Mouse (Mus musculus) kidney, embryonic 15.5 days (tissue): ENCODE results near the gene Ccdc144b. TPM values are rescaled to one million over a fixed set of nuclear protein-coding genes. Genes with fewer than 3 reads are reported as not detected.
A peak's percentile ranks its signal among the peaks of the same experiment; 100 is the strongest.

Experiments used
- ATAC-seq: fragments of 200-750 bp; cut with Nextera tagmentation; replicated peaks from 2 replicates; pipeline ENCODE4 v1.8.0; 2017; ENCODE audit warnings: moderate TSS enrichment; ENCODE audit not compliant: low FRiP score
- H3K27ac ChIP-seq: fragments of 300-500 bp; sonication (generic); 2 replicates; pipeline ENCODE4 v1.5.1; 2015; ENCODE audit warnings: mild to moderate bottlenecking, inconsistent platforms
- H3K27me3 ChIP-seq: fragments of 300-500 bp; sonication (generic); 2 replicates; pipeline ENCODE4 v1.6.1; 2015; ENCODE audit warnings: inconsistent platforms
- H3K36me3 ChIP-seq: fragments of 300-500 bp; sonication (generic); 2 replicates; pipeline ENCODE4 v1.6.1; 2015; ENCODE audit warnings: inconsistent platforms
- H3K4me1 ChIP-seq: fragments of 300-500 bp; sonication (generic); 2 replicates; pipeline ENCODE4 v1.6.1; 2015; ENCODE audit warnings: inconsistent platforms
- H3K4me2 ChIP-seq: fragments of 300-500 bp; sonication (generic); 2 replicates; pipeline ENCODE4 v1.6.1; 2015; ENCODE audit warnings: moderate library complexity, mild to moderate bottlenecking, inconsistent platforms
- H3K4me3 ChIP-seq: fragments of 300-500 bp; sonication (generic); replicated peaks from 2 replicates; pipeline ENCODE4 v1.5.1; 2015; ENCODE audit warnings: mild to moderate bottlenecking, inconsistent platforms
- H3K9ac ChIP-seq: fragments of 300-500 bp; sonication (generic); 2 replicates; pipeline ENCODE4 v1.6.1; 2015; ENCODE audit warnings: mild to moderate bottlenecking, inconsistent platforms
- H3K9me3 ChIP-seq: fragments of 300-500 bp; sonication (generic); replicated peaks from 2 replicates; pipeline ENCODE4 v1.6.1; 2016; ENCODE audit warnings: inconsistent platforms
- WGBS: fragments of 180-500 bp; shearing (Covaris S2); methylation state at CpG from one replicate; pipeline ENCODE4 v1.1.7; 2015; ENCODE audit warnings: mixed read lengths; 5-methylcytosine and 5-hydroxymethylcytosine counted together
- polyA plus RNA-seq: library from polyadenylated mRNA; unstranded; fragments of >200 nt; fragmentation: Nextera tagmentation; extraction: Ambion mirVana; gene quantifications from 2 replicates; pipeline ENCODE4 v1.2.1, GENCODE M21; 2015

The Ccdc144b gene
- polyA plus RNA-seq, 1 experiment from 2014 or later, result not detected

GRCm38 (mm10) chr3:36011239-36011638, 42.1 kb downstream of the Ccdc144b start:
- Histone ChIP-seq H3K4me3 (no peak overlapping the region), H3K36me3 (no peaks in the 10 kb centered on the region), H3K27ac (no peak overlapping the region), H3K9ac (no peak overlapping the region), H3K4me1 (no peaks in the 10 kb centered on the region), H3K9me3 (no peaks in the 10 kb centered on the region; the same call in 1 of the 2 replicates), H3K4me2 (no peak overlapping the region), H3K27me3 (no peaks in the 10 kb centered on the region)
- ATAC-seq, result no peak
- WGBS, result 78% methylated on average over 3 of the region's 3 CpGs

DNA sequence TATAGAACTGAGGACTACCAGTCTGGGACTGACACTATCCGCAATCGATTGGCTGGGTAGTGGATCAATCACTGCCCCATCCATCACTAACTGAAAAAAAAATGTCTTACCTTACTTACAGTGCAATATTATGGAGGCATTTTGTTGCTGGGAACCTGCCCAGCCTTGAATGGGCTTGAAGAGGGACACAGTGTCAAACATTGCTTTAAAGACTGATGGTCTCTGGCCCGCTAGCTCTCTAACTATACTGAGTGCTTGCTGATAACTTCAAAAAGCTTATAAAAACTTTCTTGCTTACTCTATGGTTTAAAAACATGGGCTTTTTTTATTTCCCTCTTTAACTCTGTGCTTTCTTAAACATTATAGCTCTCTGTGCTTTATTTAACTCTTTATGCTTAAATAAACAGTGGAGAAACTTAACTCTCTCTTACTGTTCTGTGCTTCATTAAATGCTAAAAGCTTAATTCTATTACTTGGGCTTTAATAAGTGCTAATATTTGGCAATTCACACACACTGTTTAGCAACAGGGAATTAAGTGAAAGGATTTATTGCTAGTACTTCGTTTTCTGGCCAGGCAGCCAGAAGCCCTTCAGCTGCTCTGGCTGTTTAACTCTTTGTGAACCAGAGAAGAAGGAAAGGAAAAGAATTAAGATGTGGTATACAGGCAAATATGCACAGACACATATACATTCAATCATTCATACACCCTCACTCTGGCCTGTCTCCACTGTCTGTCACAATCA, 44.8 kb downstream of the Ccdc144b start:
- no peaks in the 10 kb centered on the region for H3K4me1 ChIP-seq
- WGBS, result 55% methylated on average over 4 of the region's 4 CpGs
- no peak overlapping the region for H3K4me2 ChIP-seq
- H3K9ac ChIP-seq, result no peak overlapping the region
- H3K9me3 ChIP-seq, result no peaks in the 10 kb centered on the region
- no peaks in the 10 kb centered on the region for H3K36me3 ChIP-seq
- no peak for ATAC-seq
- H3K27ac ChIP-seq, result no peak overlapping the region
- H3K27me3 ChIP-seq, result no peaks in the 10 kb centered on the region
- no peak overlapping the region for H3K4me3 ChIP-seq

DNA sequence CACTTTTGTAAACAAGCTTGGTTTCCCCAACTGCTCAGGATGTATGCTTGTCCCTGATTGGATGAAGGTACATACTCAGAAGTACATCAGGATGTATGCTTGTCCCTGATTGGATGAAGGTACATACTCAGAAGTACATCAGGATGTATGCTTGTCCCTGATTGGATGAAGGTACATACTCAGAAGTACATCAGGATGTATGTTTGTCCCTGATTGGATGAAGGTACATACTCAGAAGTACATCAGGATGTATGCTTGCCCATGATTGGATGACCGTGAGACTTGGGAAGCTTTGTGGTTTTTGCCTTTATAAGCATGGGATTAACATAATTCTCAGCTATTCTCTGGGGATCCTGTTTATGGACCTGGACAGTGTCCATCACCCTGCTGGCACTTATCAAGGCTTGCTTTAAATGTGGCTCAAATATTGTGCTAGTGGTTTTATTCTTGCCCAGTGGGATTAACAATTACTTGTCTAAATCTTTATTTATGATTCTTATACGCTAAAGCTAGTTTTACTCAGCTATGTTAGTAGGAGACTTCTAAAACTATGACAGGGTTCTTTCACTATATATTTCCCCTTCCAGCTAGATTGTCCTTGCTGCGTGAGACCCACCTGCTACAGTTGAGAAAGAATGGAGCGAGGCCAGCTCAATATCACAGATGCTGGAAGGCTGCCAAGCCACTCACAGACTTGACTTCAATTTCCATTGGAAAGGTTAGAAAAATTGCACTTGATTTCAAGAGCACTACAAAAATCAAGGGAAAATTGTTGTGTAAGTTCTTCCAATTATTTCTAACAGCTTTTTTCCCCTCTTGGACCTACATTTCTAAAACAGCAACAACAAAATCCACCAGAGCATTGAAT, 49.1 kb downstream of the Ccdc144b start:
- H3K27ac ChIP-seq, result no peak overlapping the region
- H3K4me1 ChIP-seq, result no peaks in the 10 kb centered on the region
- H3K4me3 ChIP-seq, result no peak overlapping the region
- no peaks in the 10 kb centered on the region for H3K9me3 ChIP-seq
- no peak for ATAC-seq
- no peaks in the 10 kb centered on the region for H3K36me3 ChIP-seq
- no peak overlapping the region for H3K4me2 ChIP-seq
- WGBS, result 55% methylated on average over 4 of the region's 4 CpGs
- H3K27me3 ChIP-seq, result no peaks in the 10 kb centered on the region
- H3K9ac ChIP-seq, result no peak overlapping the region

- Histone ChIP-seq H3K9ac (peak within 1 kb of the TSS; percentile 61), H3K4me3 (peak within 1 kb of the TSS; percentile 81), H3K27ac (peak within 1 kb of the TSS; percentile 95), H3K9me3 (no peaks in the 10 kb centered on the region), H3K27me3 (no peaks in the 10 kb centered on the region), H3K4me1 (0 out of 2 replicates have a peak, but pooled peaks cover 2% of the 10 kb centered on the region), H3K4me2 (peak within 1 kb of the TSS; percentile 72), H3K36me3 (peaks cover 6% of the 10 kb centered on the region; the same call in 1 of the 2 replicates)
- 3% methylated on average over 39 of the region's 39 CpGs for WGBS
- ATAC-seq, result peak; percentile 99
Observed at GRCm38 (mm10) chr3:36000275-36001239, 52.8 kb downstream of the Ccdc144b start, which contains the start of gene Mccc1. Mccc1 (minus strand) TSS chr3:36000678.

DNA sequence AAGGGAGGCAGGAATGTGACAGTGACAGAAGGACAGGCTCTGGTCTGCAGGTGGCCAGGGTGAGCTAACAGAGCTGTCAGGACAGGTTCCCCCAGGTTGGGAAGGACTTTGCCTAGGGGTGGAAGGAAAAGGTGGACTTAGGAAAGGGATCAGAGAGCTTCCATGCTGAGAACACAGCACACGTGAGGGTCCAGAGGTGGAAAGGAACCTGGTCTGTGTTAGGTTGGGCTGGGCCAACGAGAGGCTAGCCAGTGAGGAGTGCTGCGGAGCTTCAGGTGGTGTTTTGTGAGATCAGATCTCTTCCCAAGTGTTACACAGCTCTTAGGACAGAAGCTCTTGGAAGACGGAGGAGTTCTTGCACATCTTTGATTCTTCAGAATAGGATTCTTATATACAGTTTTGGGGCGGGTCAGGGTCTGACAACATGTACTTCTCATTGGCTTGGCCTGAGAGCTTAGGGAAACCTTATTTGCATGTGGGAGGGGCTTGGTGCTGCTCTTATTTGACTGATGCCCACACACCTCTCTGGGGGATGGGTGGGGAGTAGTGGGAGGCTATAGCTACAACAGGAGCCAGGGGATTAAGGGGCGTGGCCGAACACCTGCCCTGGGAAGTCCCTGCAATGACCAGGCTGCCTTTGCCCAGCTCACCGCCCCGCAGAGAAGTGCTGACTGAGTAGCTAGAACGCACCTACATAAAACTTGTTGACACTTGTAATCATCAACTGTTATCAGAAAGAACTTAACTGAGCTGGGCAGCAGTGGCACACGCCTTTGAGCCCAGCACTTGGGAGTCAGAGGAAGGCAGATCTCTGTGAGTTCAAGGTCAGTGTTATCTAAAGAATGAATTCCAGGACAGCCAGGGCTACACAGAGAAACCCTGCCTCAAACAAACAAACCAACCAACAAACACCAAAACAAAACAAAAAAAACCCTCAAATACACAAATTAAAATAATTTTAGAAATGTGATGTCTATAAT, 58.5 kb downstream of the Ccdc144b start:
- Histone ChIP-seq H3K9ac (no peak overlapping the region), H3K36me3 (peaks cover 40% of the 10 kb centered on the region), H3K27me3 (no peaks in the 10 kb centered on the region), H3K4me3 (no peak overlapping the region), H3K27ac (no peak overlapping the region), H3K4me2 (no peak overlapping the region), H3K4me1 (0 out of 2 replicates have a peak, but pooled peaks cover 2% of the 10 kb centered on the region), H3K9me3 (no peaks in the 10 kb centered on the region)
- 71% methylated on average over 11 of the region's 11 CpGs for WGBS
- no peak for ATAC-seq

GRCm38 (mm10) chr3:35990715-35991114, 62.6 kb downstream of the Ccdc144b start:
- Histone ChIP-seq H3K9me3 (no peaks in the 10 kb centered on the region), H3K4me3 (no peak overlapping the region), H3K4me2 (no peak overlapping the region), H3K4me1 (no peaks in the 10 kb centered on the region), H3K27me3 (no peaks in the 10 kb centered on the region), H3K27ac (no peak overlapping the region), H3K9ac (no peak overlapping the region), H3K36me3 (peaks cover 75% of the 10 kb centered on the region)
- 96% methylated on average over 7 of the region's 7 CpGs for WGBS
- no peak for ATAC-seq

- ATAC-seq, result no peak
- WGBS, result 96% methylated on average over 6 of the region's 6 CpGs
- Histone ChIP-seq H3K9ac (no peak overlapping the region), H3K4me1 (no peaks in the 10 kb centered on the region), H3K36me3 (peaks cover 71% of the 10 kb centered on the region), H3K27me3 (no peaks in the 10 kb centered on the region), H3K4me3 (no peak overlapping the region), H3K27ac (no peak overlapping the region), H3K9me3 (no peaks in the 10 kb centered on the region), H3K4me2 (no peak overlapping the region)
Observed at GRCm38 (mm10) chr3:35988031-35988430, 65.3 kb downstream of the Ccdc144b start.

DNA sequence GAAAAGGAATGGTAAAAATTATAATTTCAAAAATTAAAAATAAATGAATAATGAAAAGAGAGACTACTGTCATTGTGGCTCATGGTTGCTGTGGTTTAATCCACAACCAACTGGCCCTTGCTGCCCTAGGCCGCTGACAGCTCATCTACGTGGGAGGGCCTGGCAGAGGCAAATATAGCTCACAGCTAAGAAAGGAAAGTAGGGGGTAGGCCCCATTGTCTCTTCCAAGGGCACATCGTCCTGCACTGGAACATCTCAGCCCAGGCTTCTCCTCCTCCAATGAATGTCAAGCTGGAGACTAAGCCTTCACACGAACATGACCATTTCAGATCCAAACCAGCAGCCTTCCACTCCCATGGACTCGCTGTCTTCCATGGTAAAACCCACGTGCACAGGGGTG, 67.1 kb downstream of the Ccdc144b start:
- 86% methylated on average over 6 of the region's 6 CpGs for WGBS

GRCm38 (mm10) chr3:35973551-35973950, 79.8 kb downstream of the Ccdc144b start:
- no peak for ATAC-seq
- Histone ChIP-seq H3K4me3 (no peak overlapping the region), H3K27ac (no peak overlapping the region), H3K9me3 (no peaks in the 10 kb centered on the region), H3K4me1 (no peaks in the 10 kb centered on the region), H3K4me2 (no peak overlapping the region), H3K27me3 (no peaks in the 10 kb centered on the region), H3K36me3 (peaks cover 74% of the 10 kb centered on the region), H3K9ac (no peak overlapping the region)
- 80% methylated on average over 7 of the region's 7 CpGs for WGBS

More for the DNA sequence above, 67.1 kb downstream of the Ccdc144b start:
- Histone ChIP-seq H3K27me3 (no peaks in the 10 kb centered on the region), H3K9me3 (no peaks in the 10 kb centered on the region), H3K4me2 (no peak overlapping the region), H3K4me1 (no peaks in the 10 kb centered on the region), H3K9ac (no peak overlapping the region), H3K36me3 (peaks cover 81% of the 10 kb centered on the region), H3K4me3 (no peak overlapping the region), H3K27ac (no peak overlapping the region)
- no peak for ATAC-seq

GRCm38 (mm10) chr3:35972985-35973384, 80.4 kb downstream of the Ccdc144b start:
- Histone ChIP-seq H3K36me3 (peaks cover 72% of the 10 kb centered on the region), H3K27me3 (no peaks in the 10 kb centered on the region), H3K4me1 (no peaks in the 10 kb centered on the region), H3K9me3 (no peaks in the 10 kb centered on the region), H3K9ac (no peak overlapping the region), H3K4me3 (no peak overlapping the region), H3K27ac (no peak overlapping the region), H3K4me2 (no peak overlapping the region)
- 79% methylated on average over 4 of the region's 4 CpGs for WGBS
- no peak for ATAC-seq
